Mouse (Mus musculus) MEL (cell line): Measurements from ENCODE around the gene Trpm8. TPM values are rescaled to one million over a fixed set of nuclear protein-coding genes. Genes with fewer than 3 reads are reported as not detected.

ENCODE experiments used
- DNase-seq: peaks from one replicate; pipeline ENCODE4 v3.0.0; 2011; ENCODE audit warnings: low read depth, low spot score
- H3K27ac ChIP-seq: 2 replicates; pipeline ENCODE4 v1.5.1; 2012; ENCODE audit warnings: low read depth, mild to moderate bottlenecking, control low read depth, low read length, moderate library complexity; ENCODE audit not compliant: control insufficient read depth
- H3K27me3 ChIP-seq, 2 experiments: fragments of 150-350 bp in 1 of 2; sonication (generic) in 1 of 2; 2 replicates each; pipeline ENCODE4 v1.6.1; 2012; ENCODE audit warnings: low read length in 2 of 2, mild to moderate bottlenecking in 2 of 2, improper control_type of control experiment in 1 of 2, moderate library complexity in 1 of 2; ENCODE audit not compliant: insufficient read depth in 2 of 2, control insufficient read depth in 1 of 2
- H3K36me3 ChIP-seq, 2 experiments: 2 replicates each; pipeline ENCODE4 v1.6.1; 2012 to 2014; ENCODE audit warnings: low read length in 2 of 2, improper control_type of control experiment in 1 of 2, inconsistent platforms in 1 of 2, mild to moderate bottlenecking in 1 of 2; ENCODE audit not compliant: insufficient read depth in 2 of 2, control insufficient read depth in 1 of 2
- H3K4me1 ChIP-seq, 2 experiments: fragments of 150-350 bp in 1 of 2; sonication (generic) in 1 of 2; 2 replicates each; pipeline ENCODE4 v1.6.1; 2012; ENCODE audit warnings: low read length in 2 of 2, improper control_type of control experiment in 1 of 2, mild to moderate bottlenecking in 1 of 2; ENCODE audit not compliant: insufficient read depth in 2 of 2, control insufficient read depth in 1 of 2
- H3K4me3 ChIP-seq, 2 experiments: fragments of 150-350 bp in 1 of 2; sonication (generic) in 1 of 2; 2 replicates each; pipeline ENCODE4 v1.5.1; 2012; ENCODE audit warnings: low read depth in 2 of 2, low read length in 2 of 2, mild to moderate bottlenecking in 2 of 2, moderate library complexity in 2 of 2, control low read depth in 1 of 2, improper control_type of control experiment in 1 of 2; ENCODE audit not compliant: control insufficient read depth in 1 of 2, insufficient read depth in 1 of 2
- H3K79me2 ChIP-seq: 2 replicates; pipeline ENCODE4 v1.6.1; 2012; ENCODE audit warnings: mild to moderate bottlenecking, low read length, moderate library complexity; ENCODE audit not compliant: control insufficient read depth, poor library complexity, insufficient read depth
- H3K9ac ChIP-seq: 2 replicates; pipeline ENCODE4 v1.6.1; 2012; ENCODE audit warnings: low read depth, mild to moderate bottlenecking, control low read depth, low read length, moderate library complexity; ENCODE audit not compliant: control insufficient read depth, poor library complexity, severe bottlenecking
- H3K9me3 ChIP-seq: fragments of 150-350 bp; sonication (generic); replicated peaks from 2 replicates; pipeline ENCODE4 v1.6.1; 2012; ENCODE audit warnings: mild to moderate bottlenecking, low read length, improper control_type of control experiment, moderate library complexity; ENCODE audit not compliant: insufficient read depth
- E2F4 ChIP-seq: IDR thresholded peaks from 2 replicates; pipeline ENCODE4 v1.6.1; 2011; ENCODE audit warnings: low read depth, low read length, improper control_type of control experiment, borderline replicate concordance
- GABPA ChIP-seq: IDR thresholded peaks from 2 replicates; pipeline ENCODE4 v1.6.1; 2012; ENCODE audit warnings: low read depth, mild to moderate bottlenecking, inconsistent platforms, low read length, improper control_type of control experiment, moderate library complexity
- HCFC1 ChIP-seq: IDR thresholded peaks from 2 replicates; pipeline ENCODE4 v1.6.1; 2012; ENCODE audit warnings: low read depth, mild to moderate bottlenecking, inconsistent platforms, low read length, improper control_type of control experiment, moderate library complexity
- KAT2A ChIP-seq: conservative IDR thresholded peaks from 2 replicates; pipeline ENCODE4 v1.6.1; 2012; ENCODE audit warnings: low read depth, low read length, improper control_type of control experiment, inconsistent platforms
- MAX ChIP-seq: IDR thresholded peaks from 2 replicates; pipeline ENCODE4 v1.6.1; 2011; ENCODE audit warnings: low read length, improper control_type of control experiment
- MAZ ChIP-seq: IDR thresholded peaks from 2 replicates; pipeline ENCODE4 v1.6.1; 2012; ENCODE audit warnings: low read depth, mild to moderate bottlenecking, inconsistent platforms, low read length, improper control_type of control experiment
- NELFE ChIP-seq: IDR thresholded peaks from 2 replicates; pipeline ENCODE4 v1.6.1; 2011; ENCODE audit warnings: low read depth, low read length, improper control_type of control experiment
- POLR2A ChIP-seq, 2 experiments: IDR thresholded peaks; 2 replicates each; pipeline ENCODE4 v1.6.1; 2011 to 2012; ENCODE audit warnings: low read length in 2 of 2, mild to moderate bottlenecking in 2 of 2, control low read depth in 1 of 2, improper control_type of control experiment in 1 of 2, low read depth in 1 of 2, moderate library complexity in 1 of 2; ENCODE audit not compliant: control insufficient read depth in 1 of 2, insufficient read depth in 1 of 2, poor library complexity in 1 of 2
- POLR2AphosphoS2 ChIP-seq: IDR thresholded peaks from 2 replicates; pipeline ENCODE4 v1.6.1; 2011; ENCODE audit warnings: low read length, improper control_type of control experiment
- RAD21 ChIP-seq: IDR thresholded peaks from 2 replicates; pipeline ENCODE4 v1.6.1; 2011; ENCODE audit warnings: mild to moderate bottlenecking, low read depth, low read length, improper control_type of control experiment
- SMC3 ChIP-seq: IDR thresholded peaks from 2 replicates; pipeline ENCODE4 v1.6.1; 2011; ENCODE audit warnings: low read depth, low read length, improper control_type of control experiment
- TAL1 ChIP-seq: IDR thresholded peaks from 2 replicates; pipeline ENCODE4 v1.6.1; 2012; ENCODE audit warnings: mild to moderate bottlenecking, inconsistent platforms, low read length, moderate library complexity, mixed read lengths
- TCF12 ChIP-seq: IDR thresholded peaks from 2 replicates; pipeline ENCODE4 v1.6.1; 2014; ENCODE audit warnings: low read depth, mild to moderate bottlenecking, inconsistent platforms, low read length, improper control_type of control experiment, moderate library complexity
- UBTF ChIP-seq: IDR thresholded peaks from 2 replicates; pipeline ENCODE4 v1.6.1; 2012; ENCODE audit warnings: low read depth, mild to moderate bottlenecking, inconsistent platforms, low read length, improper control_type of control experiment, moderate library complexity, borderline replicate concordance; ENCODE audit not compliant: insufficient read depth
- USF1 ChIP-seq: IDR thresholded peaks from 2 replicates; pipeline ENCODE4 v1.6.1; 2014; ENCODE audit warnings: low read depth, mild to moderate bottlenecking, inconsistent platforms, low read length, improper control_type of control experiment, moderate library complexity
- ZC3H11A ChIP-seq: IDR thresholded peaks from 2 replicates; pipeline ENCODE4 v1.6.1; 2012; ENCODE audit warnings: low read depth, mild to moderate bottlenecking, inconsistent platforms, low read length, improper control_type of control experiment
- ZMIZ1 ChIP-seq: IDR thresholded peaks from 2 replicates; pipeline ENCODE4 v1.6.1; 2012; ENCODE audit warnings: low read depth, mild to moderate bottlenecking, inconsistent platforms, low read length, improper control_type of control experiment, moderate library complexity
- polyA plus RNA-seq, 2 experiments: library from polyadenylated mRNA; stranded (reverse) in 1 of 2; unstranded in 1 of 2; fragments of >175 nt in 1 of 2; fragments of >200 nt in 1 of 2; gene quantifications; 2 replicates each; pipeline versions ENCODE4 v1.2.1 to v1.2.4; 2012; ENCODE audit warnings: low replicate concordance in 2 of 2, low read depth in 1 of 2; ENCODE audit not compliant: insufficient read length in 2 of 2, insufficient read depth in 1 of 2, missing spikeins in 1 of 2
- total RNA-seq: library from RNA; depleted of rRNA; stranded (reverse); fragments of 300-350 nt; gene quantifications from 2 replicates; pipeline ENCODE4 v1.2.3, GENCODE M21; 2012

The Trpm8 gene
- total and polyA plus RNA-seq, 3 experiments, result not detected

GRCm38 (mm10) chr1:88230421-88230820, 47.0 kb upstream of the Trpm8 start:
- Histone ChIP-seq H3K27me3 (no peaks in the 10 kb centered on the region), H3K4me1 (no peaks in the 10 kb centered on the region), H3K36me3 (no peaks in the 10 kb centered on the region), H3K9me3 (no peaks in the 10 kb centered on the region), H3K4me3 (no peak overlapping the region), H3K9ac (no peak overlapping the region), H3K27ac (no peak overlapping the region), H3K79me2 (no peaks in the 10 kb centered on the region)
- no peak for DNase-seq
- TF ChIP-seq NELFE (no peak), UBTF (no peak), USF1 (no peak), RAD21 (no peak), POLR2A (IDR thresholded peaks at IDR 0.05; ENCODE audit: control insufficient read depth in 1 of 2, insufficient read depth in 1 of 2, low read depth in 1 of 2, low read length in 2 of 2, poor library complexity in 1 of 2) (no peak), GABPA (no peak), HCFC1 (no peak), MAX (no peak), TAL1 (no peak), MAZ (no peak)

DNA sequence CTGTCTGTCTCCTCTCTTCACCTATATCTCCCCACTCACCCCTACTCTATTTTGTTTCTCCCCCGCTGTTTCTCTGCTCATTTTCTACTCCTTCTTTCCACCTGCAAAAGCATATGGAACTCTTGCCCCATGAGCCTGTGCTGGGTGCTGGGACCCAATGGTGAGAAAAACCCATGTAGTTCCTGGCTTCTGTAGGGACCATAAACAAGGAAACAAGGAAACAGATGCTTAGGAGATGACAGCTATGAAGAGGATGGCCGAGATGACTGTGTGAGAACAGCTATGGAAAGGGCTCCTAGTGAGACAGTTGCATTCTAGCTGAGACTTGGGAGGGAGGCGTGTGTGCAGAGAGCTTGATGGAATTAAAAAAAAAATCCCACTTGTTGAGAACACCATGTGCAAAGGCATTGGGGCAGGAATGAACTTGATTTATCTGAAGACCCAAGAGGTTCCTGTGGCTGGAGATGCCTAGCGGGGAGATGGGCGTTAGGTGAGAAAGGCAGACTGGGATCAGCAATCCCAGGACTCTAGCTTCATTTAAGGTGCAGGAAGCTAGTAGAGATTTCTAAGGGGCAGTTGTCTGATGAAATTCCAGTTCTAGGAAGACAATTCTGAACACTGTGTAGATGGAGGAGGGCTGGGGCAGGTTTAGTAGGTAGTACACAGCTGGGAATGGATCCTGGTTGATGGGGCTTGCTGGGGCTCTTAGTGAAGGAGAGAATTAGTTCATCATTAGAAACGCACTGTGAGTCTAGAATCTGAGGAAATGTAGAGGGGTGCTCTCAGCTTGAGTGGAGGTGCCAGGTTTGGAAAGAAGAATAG, 46.3 kb upstream of the Trpm8 start:
- H3K4me3 ChIP-seq, result no peak overlapping the region
- H3K9me3 ChIP-seq, result no peaks in the 10 kb centered on the region
- DNase-seq, result no peak
- H3K9ac ChIP-seq, result no peak overlapping the region
- H3K27ac ChIP-seq, result no peak overlapping the region
- H3K36me3 ChIP-seq, result no peaks in the 10 kb centered on the region
- no peaks in the 10 kb centered on the region for H3K4me1 ChIP-seq
- no peaks in the 10 kb centered on the region for H3K27me3 ChIP-seq
- H3K79me2 ChIP-seq, result no peaks in the 10 kb centered on the region
- TF ChIP-seq GABPA, result no peak
- no peak for TF ChIP-seq ZC3H11A
- TF ChIP-seq ZMIZ1, result no peak
- no peak for TF ChIP-seq UBTF
- TF ChIP-seq SMC3, result no peak
- no peak for TF ChIP-seq POLR2AphosphoS2
- no peak for TF ChIP-seq KAT2A
- TF ChIP-seq TAL1, result no peak
- TF ChIP-seq TCF12, result no peak
- no peak for TF ChIP-seq E2F4
